Comparison of ENCODE assay signal across 12 mouse cellular contexts in genomic region chr6:28867516-28868251, GRCm38 (mm10). TPM values are rescaled to one million over a fixed set of nuclear protein-coding genes. Genes with fewer than 3 reads are reported as not detected.
DNase-seq lines count a peak whose midpoint lies in the region; ATAC-seq and TF ChIP-seq lines count a peak whose summit lies in the region.
"Had no signal": no experiment of that assay in that cellular context is flagged by ENCODE, and none has a peak within 500 bp of the region (broad histone marks: within the 10 kb centered on the region; RNA-seq: fewer than 3 reads in every experiment).

No protein-coding gene starts in this region.

- ATAC-seq in kidney, postnatal 0 days (replicated peaks; ENCODE audit: low FRiP score, low read depth) = no peak
- peak; percentile 71 to 73; a peak in 3 of 4 replicates for ATAC-seq in hematopoietic stem cell, adult 5-6 weeks (replicated peaks in 1 of 2; ENCODE audit: insufficient read depth in 1 of 2, low FRiP score in 2 of 2, low TSS enrichment in 1 of 2, low read depth in 1 of 2, poor library complexity in 2 of 2, severe bottlenecking in 2 of 2)
- ATAC-seq in neural tube, embryonic 13.5 days (ENCODE audit: low read depth) = peak; percentile 24; the same call in 1 of the 2 replicates
- no peak for ATAC-seq in inflammation-experienced regulatory T-cells, adult 6 months
- ATAC-seq in frontal cortex, adult (ENCODE audit: low TSS enrichment) = no peak

- H3K4me1 ChIP-seq in kidney, postnatal 0 days (replicated peaks; ENCODE audit: insufficient read depth, low read length) = peaks cover 3% of the 10 kb centered on the region; the same call in 1 of the 2 replicates
- peaks cover 43% of the 10 kb centered on the region for H3K4me1 ChIP-seq in neural tube, embryonic 13.5 days (replicated peaks)
- H3K4me1 ChIP-seq: liver, embryonic 15.5 days had no signal

- H3K9ac ChIP-seq in kidney, postnatal 0 days (ENCODE audit: low read depth, low read length) = no peak overlapping the region
- no peak overlapping the region for H3K9ac ChIP-seq in neural tube, embryonic 13.5 days
- H3K9ac ChIP-seq: heart, embryonic 12.5 days; liver, embryonic 15.5 days had no signal

- no peak overlapping the region for H3K4me3 ChIP-seq in kidney, postnatal 0 days (replicated peaks; ENCODE audit: low read depth, low read length)
- no peak overlapping the region for H3K4me3 ChIP-seq in neural tube, embryonic 13.5 days
- H3K4me3 ChIP-seq: heart, embryonic 12.5 days; liver, embryonic 15.5 days had no signal

- DNase-seq in kidney, postnatal 0 days (ENCODE audit: low spot score) = peak; percentile 53
- no peak for DNase-seq in kidney, postnatal 36 days
- peak; percentile 78 for DNase-seq in NIH3T3 (ENCODE audit: low read depth)
- DNase-seq: cerebellum, adult 11 months; kidney, postnatal 14 days; right cerebral cortex, adult 18-20 months had no signal

- TF ChIP-seq CTCF in kidney, postnatal 0 days (IDR thresholded peaks at IDR 0.05; ENCODE audit: low read depth) = no peak

- no peaks in the 10 kb centered on the region for H3K27me3 ChIP-seq in kidney, postnatal 0 days (ENCODE audit: insufficient read depth, low read length)
- H3K27me3 ChIP-seq in neural tube, embryonic 13.5 days = peaks cover 6% of the 10 kb centered on the region; the same call in 1 of the 2 replicates
- H3K27me3 ChIP-seq: heart, embryonic 12.5 days; liver, embryonic 15.5 days had no signal

- no peaks in the 10 kb centered on the region for H3K9me3 ChIP-seq in kidney, postnatal 0 days (replicated peaks; ENCODE audit: low read length)
- no peaks in the 10 kb centered on the region; the same call in 1 of the 2 replicates for H3K9me3 ChIP-seq in neural tube, embryonic 13.5 days
- H3K9me3 ChIP-seq: heart, embryonic 12.5 days; liver, embryonic 15.5 days had no signal

- H3K27ac ChIP-seq in kidney, postnatal 0 days = no peak overlapping the region
- peak overlapping the region; percentile 20 for H3K27ac ChIP-seq in neural tube, embryonic 13.5 days (replicated peaks)
- H3K27ac ChIP-seq: liver, embryonic 15.5 days had no signal

- 45% methylated on average over 2 of the region's 2 CpGs for WGBS in kidney, postnatal 0 days
- 55% methylated on average over 2 of the region's 2 CpGs for WGBS in neural tube, embryonic 13.5 days

- H3K4me2 ChIP-seq in kidney, postnatal 0 days (ENCODE audit: low read length) = no peak overlapping the region
- no peak overlapping the region for H3K4me2 ChIP-seq in neural tube, embryonic 13.5 days
- H3K4me2 ChIP-seq: heart, embryonic 12.5 days; liver, embryonic 15.5 days had no signal

- no peaks in the 10 kb centered on the region for H3K36me3 ChIP-seq in kidney, postnatal 0 days (ENCODE audit: insufficient read depth, low read length)
- no peaks in the 10 kb centered on the region for H3K36me3 ChIP-seq in neural tube, embryonic 13.5 days
- H3K36me3 ChIP-seq: heart, embryonic 12.5 days; liver, embryonic 15.5 days had no signal

RNA-seq across cellular contexts. Expression of gene Lrrc4, which starts 36.1 kb away (rescaled TPM):
- polyA plus RNA-seq in kidney, postnatal 0 days (2015; fragmentation: Nextera tagmentation; extraction: Ambion mirVana) = 0.66 and 0.80 TPM in 2 replicates
- not detected in 2 replicates for total RNA-seq in hematopoietic stem cell, adult 5-6 weeks (2017)
- 5.9 and 6.0 TPM in 2 replicates for polyA plus RNA-seq in neural tube, embryonic 13.5 days (2015; fragmentation: Nextera tagmentation; extraction: Ambion mirVana)
- under 1 TPM in 2 of 3 experiments, not detected in 1; 0.20 to 0.31 TPM for polyA plus RNA-seq in inflammation-experienced regulatory T-cells, adult 6 months (2017; shearing (Covaris generic))

Comparison
In these comparisons a context has a peak if more than half of its experiments do, and no peak if none do; other contexts are left out.
1. DNase-seq: peak in kidney, postnatal 0 days (single experiment) and NIH3T3 (single experiment); none in kidney, postnatal 36 days (0 of 2).
2. ATAC-seq: peak in hematopoietic stem cell, adult 5-6 weeks (2 of 2) and neural tube, embryonic 13.5 days (single experiment); none in kidney, postnatal 0 days (single experiment), inflammation-experienced regulatory T-cells, adult 6 months (single experiment) and frontal cortex, adult (single experiment).